Mouse (Mus musculus) stomach, postnatal 0 days (tissue): ENCODE data around the gene Zbtb22. TPM values are rescaled to one million over a fixed set of nuclear protein-coding genes. Genes with fewer than 3 reads are reported as not detected.

Source experiments
- ATAC-seq: fragments of 200-750 bp; cut with Nextera tagmentation; 2 replicates; pipeline ENCODE4 v1.8.0; 2017; ENCODE audit not compliant: low FRiP score, low TSS enrichment
- DNase-seq: peaks from one replicate; pipeline ENCODE4 v3.0.0-alpha.2; 2016; ENCODE audit warnings: low spot score
- H3K27ac ChIP-seq: fragments of 300-500 bp; sonication (generic); replicated peaks from 2 replicates; pipeline ENCODE4 v1.5.1; 2014; ENCODE audit warnings: mild to moderate bottlenecking, control low read depth
- H3K27me3 ChIP-seq: fragments of 300-500 bp; sonication (generic); 2 replicates; pipeline ENCODE4 v1.6.1; 2014; ENCODE audit warnings: low read length; ENCODE audit not compliant: control insufficient read depth, insufficient read depth
- H3K36me3 ChIP-seq: fragments of 300-500 bp; sonication (generic); 2 replicates; pipeline ENCODE4 v1.6.1; 2014; ENCODE audit warnings: low read length, mixed read lengths; ENCODE audit not compliant: control insufficient read depth, insufficient read depth
- H3K4me1 ChIP-seq: fragments of 300-500 bp; sonication (generic); replicated peaks from 2 replicates; pipeline ENCODE4 v1.6.1; 2014; ENCODE audit warnings: antibody characterized with exemption; ENCODE audit not compliant: control insufficient read depth, insufficient read depth
- H3K4me2 ChIP-seq: fragments of 300-500 bp; sonication (generic); replicated peaks from 2 replicates; pipeline ENCODE4 v1.6.1; 2014; ENCODE audit warnings: low read depth, mild to moderate bottlenecking, control low read depth, moderate library complexity
- H3K4me3 ChIP-seq: fragments of 300-500 bp; sonication (generic); 2 replicates; pipeline ENCODE4 v1.5.1; 2014; ENCODE audit warnings: low read depth, low read length, control low read depth
- H3K9ac ChIP-seq: fragments of 300-500 bp; sonication (generic); 2 replicates; pipeline ENCODE4 v1.6.1; 2014; ENCODE audit warnings: mild to moderate bottlenecking, low read length, control low read depth, mixed read lengths
- H3K9me3 ChIP-seq: fragments of 300-500 bp; sonication (generic); 2 replicates; pipeline ENCODE4 v1.6.1; 2016; ENCODE audit warnings: low read length; ENCODE audit not compliant: control insufficient read depth
- CTCF ChIP-seq: IDR thresholded peaks from 2 replicates; pipeline ENCODE4 v1.5.1; 2016; ENCODE audit warnings: antibody characterized with exemption, low read depth, mild to moderate bottlenecking, moderate library complexity
- EP300 ChIP-seq: optimal IDR thresholded peaks from 2 replicates; pipeline ENCODE3; 2016; ENCODE audit warnings: antibody characterized with exemption
- WGBS: fragments of 180-500 bp; shearing (Covaris S2); extraction: QIAGEN DNeasy Blood & Tissue Kit; methylation state at CpG from one replicate; pipeline ENCODE4 v1.1.7; 2014; 5-methylcytosine and 5-hydroxymethylcytosine counted together
- polyA plus RNA-seq: library from polyadenylated mRNA; unstranded; fragments of >200 nt; fragmentation: Nextera tagmentation; extraction: Ambion mirVana; gene quantifications from 2 replicates; pipeline ENCODE4 v1.2.1, GENCODE M21; 2015

Zbtb22 gene
- polyA plus RNA-seq, 1 experiment from 2014 or later = 10.7 TPM

DNA sequence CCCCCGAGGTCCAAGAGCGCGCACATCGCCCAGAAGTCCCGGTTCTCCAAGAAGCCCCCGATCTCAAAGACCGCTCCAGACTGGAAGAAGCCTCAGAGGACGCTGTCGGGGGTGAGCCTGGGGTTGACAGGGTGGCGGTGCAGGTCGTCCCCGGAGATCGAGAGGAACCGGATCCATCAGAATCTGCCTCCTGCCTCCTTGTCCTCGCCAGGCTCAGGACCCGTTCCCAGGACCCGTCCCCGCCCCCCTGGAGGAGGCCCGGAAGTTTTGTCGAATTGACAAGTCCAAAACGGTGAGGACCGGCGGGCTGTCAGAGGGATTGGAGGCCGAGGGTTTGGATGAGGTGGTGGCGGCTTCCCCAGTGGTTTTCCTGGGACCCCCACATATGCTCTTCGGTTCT, 25.3 kb downstream of the Zbtb22 start:
- Histone ChIP-seq H3K27ac (no peak overlapping the region), H3K9ac (peak overlapping the region; percentile 85), H3K4me1 (peaks cover 6% of the 10 kb centered on the region; the same call in 1 of the 2 replicates), H3K4me2 (peak overlapping the region; percentile 92), H3K9me3 (no peaks in the 10 kb centered on the region), H3K4me3 (peak overlapping the region; percentile 70), H3K36me3 (peaks cover 4% of the 10 kb centered on the region), H3K27me3 (no peaks in the 10 kb centered on the region)
- DNase-seq (peak; percentile 46), ATAC-seq (peak; percentile 5; the same call in 1 of the 2 replicates)
- TF ChIP-seq CTCF = no peak
- no peak for TF ChIP-seq EP300
- whole genome bisulfite sequencing = 1% methylated on average over 26 of the region's 26 CpGs

- peaks cover 6% of the 10 kb centered on the region; the same call in 1 of the 2 replicates for H3K4me1 ChIP-seq
- H3K36me3 ChIP-seq = peaks cover 4% of the 10 kb centered on the region
- H3K4me2 ChIP-seq = peak overlapping the region; percentile 92
- H3K27me3 ChIP-seq = no peaks in the 10 kb centered on the region
- H3K27ac ChIP-seq = no peak overlapping the region
- H3K4me3 ChIP-seq = peak overlapping the region; percentile 70
- H3K9me3 ChIP-seq = no peaks in the 10 kb centered on the region
- DNase-seq (no peak), ATAC-seq (no peak)
- peak overlapping the region; percentile 85 for H3K9ac ChIP-seq
- WGBS = 48% methylated on average over 19 of the region's 19 CpGs
- no peak for TF ChIP-seq CTCF
- no peak for TF ChIP-seq EP300
These were observed 25.7 kb downstream of the Zbtb22 start for GRCm38 (mm10) chr17:33941381-33941780.

DNA sequence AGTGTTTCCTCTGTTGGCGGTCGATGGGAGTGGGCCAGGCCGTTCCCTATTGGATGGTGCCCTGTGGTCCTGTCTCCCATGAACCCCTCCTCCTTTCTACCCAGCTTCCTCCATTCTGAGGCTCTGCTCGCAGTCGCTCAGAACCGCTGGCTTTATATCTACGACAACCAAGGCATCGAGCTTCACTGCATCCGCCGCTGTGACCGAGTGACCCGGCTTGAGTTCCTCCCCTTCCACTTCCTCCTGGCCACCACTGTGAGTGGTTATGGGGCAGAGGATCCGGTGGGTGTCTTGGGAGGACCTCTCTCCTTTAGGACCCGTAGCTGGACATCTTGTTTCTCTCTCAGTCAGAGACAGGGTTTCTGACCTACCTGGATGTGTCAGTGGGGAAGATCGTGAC, 27.8 kb downstream of the Zbtb22 start:
- no peak overlapping the region for H3K9ac ChIP-seq
- peaks cover 7% of the 10 kb centered on the region for H3K36me3 ChIP-seq
- no peaks in the 10 kb centered on the region for H3K9me3 ChIP-seq
- no peak for DNase-seq
- H3K4me3 ChIP-seq = no peak overlapping the region
- 90% methylated on average over 15 of the region's 15 CpGs for WGBS
- no peak for TF ChIP-seq EP300
- no peak for TF ChIP-seq CTCF
- ATAC-seq = no peak
- no peak overlapping the region for H3K4me2 ChIP-seq
- no peak overlapping the region for H3K27ac ChIP-seq
- H3K27me3 ChIP-seq = no peaks in the 10 kb centered on the region
- H3K4me1 ChIP-seq = peaks cover 6% of the 10 kb centered on the region; the same call in 1 of the 2 replicates

GRCm38 (mm10) chr17:33947430-33948089, 31.9 kb downstream of the Zbtb22 start:
- no peak for DNase-seq
- Histone ChIP-seq H3K9me3 (no peaks in the 10 kb centered on the region), H3K4me3 (no peak overlapping the region), H3K4me1 (peaks cover 4% of the 10 kb centered on the region), H3K27me3 (no peaks in the 10 kb centered on the region), H3K36me3 (peaks cover 8% of the 10 kb centered on the region), H3K27ac (no peak overlapping the region), H3K9ac (no peak overlapping the region), H3K4me2 (no peak overlapping the region)
- no peak for ATAC-seq
- TF ChIP-seq CTCF (no peak), EP300 (no peak)
- WGBS = 84% methylated on average over 10 of the region's 10 CpGs

GRCm38 (mm10) chr17:33948090-33948904, 32.6 kb downstream of the Zbtb22 start:
- Histone ChIP-seq H3K9me3 (no peaks in the 10 kb centered on the region), H3K9ac (no peak overlapping the region), H3K4me3 (no peak overlapping the region), H3K27me3 (no peaks in the 10 kb centered on the region), H3K4me1 (peaks cover 4% of the 10 kb centered on the region), H3K36me3 (peaks cover 16% of the 10 kb centered on the region), H3K4me2 (no peak overlapping the region; the same call in 1 of the 2 replicates), H3K27ac (no peak overlapping the region; the same call in 1 of the 2 replicates)
- TF ChIP-seq CTCF (no peak), EP300 (no peak)
- DNase-seq (no peak), ATAC-seq (no peak; the same call in 1 of the 2 replicates)
- WGBS = 82% methylated on average over 22 of the region's 22 CpGs
